Mouse (Mus musculus) ovary, postnatal 36 days (tissue): Measurements from ENCODE around the gene Runx3.

Source experiments
- DNase-seq: peaks from one replicate; pipeline ENCODE4 v3.0.0; 2022; ENCODE audit warnings: low spot score, mixed read lengths

The Runx3 gene

GRCm38 (mm10) chr4:135120342-135121100 is at the start of gene Runx3:
TSS of gene Runx3 (plus strand) at chr4:135120652.
- DNase-seq = no peak

DNA sequence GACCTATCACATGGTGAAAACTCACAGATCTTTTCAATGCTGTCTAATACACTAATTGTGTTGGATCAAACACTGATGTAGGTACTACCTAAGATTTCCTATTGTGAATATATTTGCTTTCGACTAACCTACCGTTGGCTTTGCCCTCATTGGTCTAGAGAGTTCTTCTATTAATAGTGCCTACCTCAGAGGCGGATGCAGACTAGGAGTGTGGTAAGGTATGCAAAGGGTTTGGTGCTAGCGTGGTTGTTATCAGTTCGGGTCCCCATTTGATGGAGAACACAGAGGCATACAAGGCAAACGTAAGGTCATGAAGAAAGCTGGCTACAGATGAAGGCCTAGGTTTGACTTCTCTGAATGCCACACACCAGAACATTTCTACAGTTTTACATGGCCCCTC is 47.8 kb upstream of the Runx3 start:
- DNase-seq = no peak

- DNase-seq = no peak
Measured at GRCm38 (mm10) chr4:135073523-135073922, 46.9 kb upstream of the Runx3 start.

DNA sequence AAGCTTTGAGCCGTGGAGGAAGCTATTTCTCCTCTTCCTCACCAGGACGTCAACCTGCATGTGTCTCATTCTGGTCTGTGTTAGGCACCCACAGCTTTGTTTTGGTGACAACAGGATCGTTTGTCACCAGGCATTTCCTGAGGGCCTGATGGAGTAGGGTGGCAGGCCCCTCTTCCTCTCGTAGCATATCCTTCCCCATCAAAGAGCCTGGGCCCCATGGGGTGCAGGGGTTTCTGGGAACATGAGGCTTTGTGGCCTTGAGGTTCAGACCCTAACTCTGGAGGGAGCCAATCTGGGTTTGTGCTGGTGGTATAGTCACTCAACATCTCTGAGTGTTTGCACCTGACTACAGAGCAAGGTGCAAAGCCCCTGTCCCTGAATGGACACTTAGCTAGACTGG is 45.8 kb upstream of the Runx3 start:
- no peak for DNase-seq

GRCm38 (mm10) chr4:135075360-135075759 is 45.1 kb upstream of the Runx3 start:
- DNase-seq = no peak

DNA sequence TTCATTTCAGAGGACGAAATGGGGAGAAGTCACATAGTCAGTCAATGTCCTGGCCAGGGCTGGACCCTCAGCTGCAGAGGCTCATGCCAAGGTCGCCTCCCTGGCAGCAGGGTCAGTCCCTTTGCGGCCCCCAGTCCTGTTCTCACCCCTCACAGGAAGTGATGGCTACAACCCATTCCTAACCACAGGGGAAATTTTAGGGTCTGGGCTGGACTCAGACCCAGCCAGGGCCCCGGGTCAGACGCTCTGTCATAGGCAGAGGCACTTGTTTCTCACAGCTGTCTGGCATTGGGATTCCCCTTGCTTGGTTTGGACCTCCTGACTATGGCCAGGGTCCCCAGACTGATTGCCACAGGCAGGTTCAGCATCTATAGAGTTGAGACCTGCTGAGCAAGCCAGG is 43.8 kb upstream of the Runx3 start:
- DNase-seq = no peak

DNA sequence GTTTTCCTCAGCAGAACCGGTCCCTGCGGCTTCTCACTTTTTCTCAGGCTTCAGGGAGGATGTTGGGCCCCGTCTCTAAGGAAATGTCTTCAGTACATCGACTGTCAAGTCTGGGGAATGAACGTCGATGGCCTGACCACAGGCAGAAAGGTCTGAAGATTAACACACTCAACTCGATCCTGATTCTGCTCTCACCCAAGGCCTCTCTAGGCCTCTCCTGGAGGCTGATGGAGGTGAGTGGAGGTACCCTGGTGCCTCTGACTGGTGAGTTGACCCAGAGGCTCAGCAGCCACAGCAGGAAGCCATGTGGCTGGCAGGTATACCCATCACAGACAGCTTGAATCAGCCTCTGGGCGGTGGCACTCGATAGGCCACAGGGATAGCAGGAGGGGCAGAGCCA is 43.3 kb upstream of the Runx3 start:
- DNase-seq = no peak

- no peak for DNase-seq
Measured at GRCm38 (mm10) chr4:135079859-135080640, 40.4 kb upstream of the Runx3 start.

DNA sequence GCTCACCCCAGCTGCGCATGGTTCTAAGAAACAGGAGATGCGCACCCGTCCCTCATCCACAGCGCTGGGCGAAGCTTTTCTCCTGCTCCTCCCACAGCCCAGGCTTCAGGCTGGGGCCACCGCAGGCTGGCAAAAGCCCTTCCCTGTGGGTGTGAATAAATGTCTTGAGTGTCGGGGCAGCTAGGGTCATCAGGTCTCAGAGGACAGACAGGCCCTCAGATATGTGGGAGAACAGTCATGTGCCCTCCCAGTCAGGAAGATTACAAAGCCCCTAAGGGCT is 39.9 kb upstream of the Runx3 start:
- no peak for DNase-seq

DNA sequence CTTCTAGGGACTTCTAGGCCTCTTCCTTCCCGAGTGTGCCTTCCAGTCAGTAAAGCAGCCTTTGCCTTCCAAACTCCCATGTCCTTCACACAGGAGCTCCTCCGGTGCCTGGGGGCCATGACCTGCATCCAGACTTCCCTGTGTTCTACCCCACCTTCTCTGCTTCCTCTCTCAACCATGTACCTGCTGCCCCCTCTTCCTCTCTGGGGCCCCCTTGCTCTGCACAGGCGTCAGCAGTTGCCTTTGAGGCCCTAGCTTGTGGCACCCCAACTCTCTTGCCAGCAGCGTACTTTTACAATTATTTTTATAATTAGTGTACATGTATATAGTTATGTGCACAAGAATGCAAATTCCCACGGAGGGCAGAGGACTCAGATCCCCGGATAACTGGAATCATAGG is 37.4 kb upstream of the Runx3 start:
- no peak for DNase-seq

- no peak for DNase-seq
Measured at GRCm38 (mm10) chr4:135085077-135085853, 35.2 kb upstream of the Runx3 start.

- no peak for DNase-seq
Measured at GRCm38 (mm10) chr4:135090613-135091012, 29.8 kb upstream of the Runx3 start.

DNA sequence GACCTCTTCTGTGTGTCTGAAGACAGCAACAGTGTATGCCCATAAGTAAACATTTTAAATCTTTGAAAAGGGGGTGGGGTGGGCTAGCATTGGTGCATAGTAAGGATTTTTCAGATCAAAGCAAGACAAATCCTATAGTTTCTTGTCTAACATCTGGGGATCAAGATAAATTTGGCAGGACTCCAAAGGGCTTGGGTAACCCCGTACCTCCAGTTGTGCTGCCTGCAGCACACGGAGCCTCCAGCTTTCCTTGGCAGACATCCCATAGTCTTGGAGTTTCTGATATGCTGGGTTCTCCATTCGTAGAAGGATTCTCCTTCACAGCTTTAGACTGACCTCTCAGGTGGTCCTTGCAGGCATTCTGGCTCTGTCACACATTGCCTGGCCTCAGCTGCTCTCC is 27.6 kb upstream of the Runx3 start:
- no peak for DNase-seq

GRCm38 (mm10) chr4:135095693-135096092 is 24.8 kb upstream of the Runx3 start:
- no peak for DNase-seq

GRCm38 (mm10) chr4:135097910-135098891 is 22.3 kb upstream of the Runx3 start:
- DNase-seq = no peak

DNA sequence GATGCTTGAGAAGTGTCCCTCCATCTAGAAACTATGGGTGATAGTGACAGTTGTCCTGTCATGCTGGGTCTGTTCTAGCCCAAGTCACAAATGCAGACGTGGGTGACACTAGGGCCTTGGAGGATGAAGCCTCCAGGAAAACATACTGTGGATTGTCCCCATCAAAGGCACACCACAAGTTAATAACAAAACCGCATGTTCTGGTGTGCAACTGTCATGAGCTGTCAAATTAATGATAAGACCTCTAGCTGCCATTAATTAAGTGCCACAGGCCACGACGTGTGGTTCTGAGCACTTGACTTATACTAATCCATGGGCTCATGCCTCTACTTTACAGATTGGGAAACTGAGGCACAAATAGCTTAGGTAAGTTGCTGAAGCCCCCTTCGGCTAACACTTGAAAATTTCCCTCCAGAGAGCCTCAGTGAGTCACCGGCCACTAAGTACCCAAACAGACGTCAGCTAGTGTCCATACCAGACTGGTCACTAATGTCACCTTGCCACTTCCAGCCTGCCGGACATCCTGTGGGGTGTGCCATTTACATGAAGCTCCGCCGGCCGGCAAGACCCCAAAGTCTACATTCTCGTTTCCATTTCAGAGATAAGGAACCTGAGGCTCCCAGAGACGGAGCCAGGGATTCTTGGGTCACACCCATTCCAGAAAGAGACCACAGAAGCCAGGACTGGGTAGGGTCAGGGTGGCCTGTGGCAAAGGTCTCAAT is 18.3 kb upstream of the Runx3 start:
- DNase-seq = no peak

GRCm38 (mm10) chr4:135102761-135103160 is 17.7 kb upstream of the Runx3 start:
- DNase-seq = no peak

DNA sequence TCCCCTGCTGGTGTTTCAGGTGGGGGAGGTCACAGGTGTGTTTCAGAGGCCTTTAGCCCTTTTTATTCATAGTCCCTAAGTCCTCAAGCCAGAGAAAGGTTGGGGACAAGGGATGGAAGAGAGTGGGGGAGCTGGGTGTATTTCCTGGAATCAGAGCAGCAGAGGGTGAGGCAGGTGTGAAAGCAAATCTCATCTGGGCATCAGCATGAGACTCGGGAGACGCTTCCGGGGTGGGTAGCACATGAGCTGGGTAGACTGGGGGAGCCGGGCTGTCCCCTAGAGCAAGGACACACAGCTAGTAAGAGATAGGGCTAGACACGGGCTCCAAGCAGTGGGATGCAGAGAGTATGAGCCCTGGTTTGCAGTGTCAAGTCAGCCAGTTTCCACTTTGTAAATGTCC is 16.7 kb upstream of the Runx3 start:
- DNase-seq = no peak

DNA sequence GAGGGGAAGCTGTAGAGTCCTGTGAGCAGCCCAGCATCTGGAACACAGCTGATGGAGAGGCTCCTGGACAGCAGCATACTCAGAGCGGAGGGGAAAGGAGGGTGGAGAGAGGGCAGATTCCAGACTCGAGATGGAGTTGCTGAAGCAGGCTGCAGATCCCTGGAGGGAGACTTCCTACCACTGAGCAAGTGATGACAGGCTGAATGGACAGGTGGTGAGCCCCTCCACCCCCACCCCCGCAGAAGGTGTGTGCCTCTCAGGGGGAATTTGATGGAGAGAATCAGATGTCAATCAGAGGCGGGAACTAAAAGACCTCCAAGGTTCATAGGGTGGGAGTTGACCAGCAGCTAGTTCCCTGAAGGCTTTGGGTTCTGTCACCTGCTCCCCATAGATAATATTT is 13.5 kb upstream of the Runx3 start:
- no peak for DNase-seq

DNA sequence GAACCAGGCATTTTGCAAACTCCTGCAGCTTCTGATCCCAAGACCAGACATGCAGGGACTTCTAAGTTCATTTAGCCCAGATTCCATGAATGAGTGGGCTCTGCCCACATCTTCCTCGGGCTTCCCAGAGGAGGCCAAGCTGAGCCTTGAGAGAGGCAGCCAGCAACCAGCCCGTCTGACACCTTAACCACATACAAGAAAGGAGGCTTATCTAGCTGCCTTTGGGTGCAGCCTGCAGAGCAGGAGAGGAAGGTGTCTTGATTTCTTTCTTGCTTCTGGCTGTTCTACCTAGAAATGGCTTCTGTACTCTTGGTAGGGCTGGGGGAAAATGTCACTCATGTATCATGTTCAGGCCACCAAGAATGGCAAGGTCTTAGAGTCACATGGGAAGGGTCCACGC is 11.8 kb upstream of the Runx3 start:
- no peak for DNase-seq

DNA sequence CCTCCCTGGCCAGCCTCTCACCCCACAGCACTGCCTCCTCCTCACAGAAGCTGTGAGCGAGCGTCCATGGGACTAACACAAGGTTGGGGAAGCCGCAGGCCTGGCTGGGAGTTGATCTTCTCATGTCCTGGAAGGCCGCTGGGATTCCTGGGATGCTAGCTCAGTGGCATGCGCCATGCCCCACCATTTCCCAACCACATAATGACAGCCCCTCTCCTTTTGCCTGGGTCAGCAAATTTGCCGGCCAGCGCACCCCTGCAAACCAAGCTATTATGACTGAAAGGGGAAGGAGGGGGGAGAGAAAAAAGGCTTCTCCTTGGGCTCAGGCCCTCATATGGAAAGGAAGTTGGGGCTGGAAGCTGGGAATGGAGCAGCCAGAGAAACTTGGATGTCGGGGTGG is 6.8 kb upstream of the Runx3 start:
- DNase-seq = no peak
